Mouse (Mus musculus) lung, adult 2 months (tissue): ENCODE results near the gene Klhdc10. TPM values are rescaled to one million over a fixed set of nuclear protein-coding genes. Genes with fewer than 3 reads are reported as not detected.
"Not testable (repeated sequence)": the region's sequence is repeated elsewhere in the genome, so short reads cannot be mapped to it uniquely, and the experiment has no call there.

Experiments used
- DNase-seq: peaks from one replicate; pipeline ENCODE4 v3.0.0; 2022
- H3K4me1 ChIP-seq: fragments of 200-500 bp; 2 replicates; pipeline ENCODE4 v1.6.1; 2011; ENCODE audit warnings: low read length; ENCODE audit not compliant: control insufficient read depth, insufficient read depth
- H3K4me3 ChIP-seq: fragments of 200-500 bp; replicated peaks from 2 replicates; pipeline ENCODE3; 2011; ENCODE audit warnings: low read depth, mild to moderate bottlenecking, control low read depth, low read length; ENCODE audit errors: extremely low read depth
- CTCF ChIP-seq: fragments of 200-500 bp; IDR thresholded peaks from 2 replicates; pipeline ENCODE4 v1.5.1; 2011; ENCODE audit warnings: mild to moderate bottlenecking, low read length, control low read depth; ENCODE audit not compliant: insufficient read depth
- POLR2A ChIP-seq: fragments of 200-500 bp; IDR thresholded peaks from 2 replicates; pipeline ENCODE4 v1.6.1; 2011; ENCODE audit warnings: low read depth, mild to moderate bottlenecking, control low read depth, low read length, borderline replicate concordance; ENCODE audit errors: extremely low read depth
- WGBS: fragments of 180-500 bp; shearing (Covaris S2); methylation state at CpG from one replicate; pipeline ENCODE4 v1.1.7; 2018; 5-methylcytosine and 5-hydroxymethylcytosine counted together
- polyA plus RNA-seq: library from polyadenylated mRNA; depleted of rRNA; stranded (reverse); fragments of >200 nt; gene quantifications from 2 replicates; pipeline ENCODE4 v1.2.3, GENCODE M21; 2012

The Klhdc10 gene
- polyA plus RNA-seq, 1 experiment, result 17.8 TPM

DNA sequence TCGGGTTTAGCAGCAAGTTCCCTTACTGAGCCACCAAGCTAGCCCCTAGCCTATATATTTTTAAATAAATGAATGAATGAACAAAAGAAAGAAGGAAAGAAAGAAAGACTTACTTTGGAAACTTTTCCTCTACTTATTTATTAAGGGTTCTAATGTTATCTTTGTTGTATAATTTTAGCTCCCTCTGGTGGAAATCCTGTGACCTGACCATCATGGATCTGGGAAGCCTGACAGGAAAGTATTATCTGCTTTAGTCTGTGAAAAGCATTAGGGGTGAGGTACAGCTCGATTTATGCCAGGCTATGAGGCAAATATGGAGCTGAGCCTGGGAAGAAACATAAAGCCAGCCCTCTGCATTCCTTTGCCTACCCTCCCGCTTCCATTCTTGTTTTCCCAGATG is 32.4 kb upstream of the Klhdc10 start:
- Histone ChIP-seq H3K4me3 (no peak overlapping the region), H3K4me1 (no peaks in the 10 kb centered on the region; the same call in 1 of the 2 replicates)
- no peak for TF ChIP-seq CTCF
- TF ChIP-seq POLR2A, result no peak
- no peak for DNase-seq
- 77% methylated on average over 3 of the region's 3 CpGs for WGBS

DNA sequence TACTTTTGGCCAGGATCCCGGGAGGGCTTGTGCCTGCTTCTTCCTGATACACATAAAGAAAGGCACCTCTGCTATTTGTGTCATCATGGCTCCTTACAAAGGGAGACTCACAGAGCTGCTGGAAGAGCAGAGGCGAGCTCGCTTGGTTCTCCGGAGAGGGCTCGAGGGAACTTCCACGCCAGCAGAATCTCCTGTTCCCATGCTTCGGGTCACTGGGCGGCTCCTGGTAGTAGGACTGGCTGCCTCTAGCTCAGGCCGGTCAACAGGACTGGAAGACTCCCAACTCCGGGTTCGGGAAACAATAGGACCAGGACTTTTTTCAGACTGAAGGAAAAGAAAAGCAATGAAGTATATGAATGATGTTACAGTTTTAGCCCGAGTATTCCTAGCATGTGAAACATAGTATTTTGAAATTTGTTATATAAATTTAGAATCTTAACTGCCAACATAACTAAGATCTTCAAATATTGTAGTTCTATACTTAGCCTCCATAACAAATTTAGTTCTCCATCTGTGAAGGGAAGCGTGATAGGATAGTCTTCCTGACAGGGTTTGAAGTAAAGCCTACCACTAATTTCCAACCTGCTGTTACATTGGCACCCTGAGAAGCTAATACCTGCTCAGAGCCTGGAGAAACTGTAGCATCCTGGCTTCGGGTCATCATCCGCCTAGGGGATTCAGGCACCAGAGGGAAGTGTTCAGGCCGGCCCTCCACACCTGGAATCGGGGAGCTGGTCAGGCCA is 28.9 kb upstream of the Klhdc10 start:
- no peak for TF ChIP-seq CTCF
- no peak for TF ChIP-seq POLR2A
- WGBS, result 86% methylated on average over 17 of the region's 17 CpGs
- H3K4me3 ChIP-seq, result no peak overlapping the region
- H3K4me1 ChIP-seq, result peaks cover 8% of the 10 kb centered on the region
- DNase-seq, result no peak

DNA sequence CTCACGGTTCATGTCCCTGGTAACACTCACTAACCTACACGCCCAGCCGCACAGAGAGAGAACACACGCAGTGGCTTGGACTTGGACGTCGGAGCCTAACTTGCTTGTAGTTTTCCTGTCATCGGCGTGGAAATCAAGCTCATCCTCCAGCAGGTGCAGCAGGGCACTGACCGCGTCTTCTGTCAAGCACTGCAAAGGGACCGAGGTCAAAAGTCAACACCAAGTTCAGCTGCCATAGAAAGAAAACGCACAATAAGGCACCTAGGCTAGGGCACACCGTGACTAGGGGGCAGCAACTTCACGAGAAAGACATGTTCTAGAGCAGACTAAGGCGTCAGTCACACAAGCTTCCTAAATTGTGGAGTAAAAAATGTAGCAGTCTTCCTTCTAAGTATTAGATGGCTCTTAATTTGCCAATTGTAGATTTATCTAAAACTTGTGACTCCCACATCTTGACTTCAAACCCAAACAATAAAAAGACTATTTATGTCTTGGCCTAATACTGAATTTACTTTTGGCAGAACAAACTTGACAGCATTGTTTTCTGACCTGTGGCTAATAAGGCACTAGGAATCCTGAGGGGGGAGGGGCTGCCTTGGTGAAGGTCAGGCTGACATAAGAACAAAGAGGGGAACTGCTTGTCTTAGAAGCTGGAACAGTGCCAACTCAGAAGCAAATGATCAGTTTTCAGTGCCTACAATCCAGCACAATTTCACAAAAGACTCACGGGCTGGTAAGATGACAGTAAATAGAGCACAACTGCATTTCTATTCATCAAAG is 26.7 kb upstream of the Klhdc10 start:
- TF ChIP-seq CTCF (no peak), POLR2A (no peak)
- no peak for DNase-seq

DNA sequence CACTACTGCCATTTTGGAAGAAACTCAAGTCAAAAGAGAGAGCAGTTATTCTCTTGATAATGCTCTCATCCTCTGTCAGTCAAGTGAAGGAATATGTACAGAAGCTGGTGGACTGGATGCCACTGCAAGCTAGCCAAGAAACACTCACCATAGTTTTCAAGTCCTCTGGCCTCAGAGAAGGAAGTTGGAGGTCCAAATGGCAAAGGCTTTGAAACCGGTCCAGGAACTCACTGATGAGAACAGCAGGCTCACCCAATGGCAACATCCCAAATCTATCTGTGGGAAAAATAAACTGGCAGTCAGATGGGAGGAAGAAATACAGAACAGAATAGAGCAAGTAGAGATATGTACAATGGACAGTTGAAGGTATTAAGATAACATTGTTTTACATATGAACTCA is 25.9 kb upstream of the Klhdc10 start:
- no peak for DNase-seq
- 38% methylated on average over 1 of the region's 1 CpGs for WGBS
- Histone ChIP-seq H3K4me1 (peaks cover 8% of the 10 kb centered on the region), H3K4me3 (no peak overlapping the region)
- TF ChIP-seq CTCF (no peak), POLR2A (no peak)

More for the DNA sequence above, 26.7 kb upstream of the Klhdc10 start:
- H3K4me1 ChIP-seq, result peaks cover 8% of the 10 kb centered on the region
- 67% methylated on average over 16 of the region's 16 CpGs for WGBS
- no peak overlapping the region for H3K4me3 ChIP-seq

DNA sequence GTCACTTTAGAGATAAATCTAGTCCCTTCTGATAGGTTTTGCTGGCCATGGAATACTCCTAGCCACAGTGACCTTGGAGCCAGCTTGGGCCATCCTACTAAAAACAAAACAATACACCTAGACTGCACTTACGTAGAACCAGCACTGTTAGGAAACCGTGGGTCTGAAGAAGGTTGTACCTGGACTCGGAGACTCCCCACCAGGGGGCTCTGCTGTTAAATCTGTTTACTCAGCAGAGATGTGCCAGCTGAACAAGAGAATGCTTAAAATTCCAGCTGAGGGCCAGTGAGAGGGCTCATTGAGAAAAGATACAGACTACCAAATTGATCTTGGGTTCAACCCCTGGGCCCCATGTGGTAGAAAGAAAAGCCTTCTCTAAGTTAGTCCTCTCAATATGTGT is 20.6 kb upstream of the Klhdc10 start:
- Histone ChIP-seq H3K4me1 (peaks cover 5% of the 10 kb centered on the region), H3K4me3 (no peak overlapping the region)
- WGBS, result 65% methylated on average over 3 of the region's 3 CpGs
- TF ChIP-seq POLR2A (no peak), CTCF (no peak)
- no peak for DNase-seq

DNA sequence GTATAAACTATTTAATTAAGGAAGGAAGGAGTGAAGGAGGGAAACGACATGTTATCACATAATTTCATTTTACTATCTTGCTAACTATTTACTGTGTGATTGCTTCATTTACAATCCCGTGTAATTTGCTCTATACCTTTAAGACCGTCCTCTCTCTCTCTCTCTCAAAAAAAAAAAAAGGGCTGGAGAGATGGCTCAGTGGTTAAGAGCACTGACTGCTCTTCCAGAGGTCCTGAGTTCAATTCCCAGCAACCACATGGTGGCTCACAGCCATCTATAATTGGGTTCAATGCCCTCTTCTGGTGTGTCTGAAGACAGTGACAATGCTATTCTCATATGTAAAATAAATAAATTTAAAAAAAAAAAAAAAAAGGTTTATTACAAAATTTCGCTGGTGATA is 11.4 kb upstream of the Klhdc10 start:
- 19% methylated on average over 4 of the region's 4 CpGs for WGBS
- not testable (repeated sequence) for DNase-seq

DNA sequence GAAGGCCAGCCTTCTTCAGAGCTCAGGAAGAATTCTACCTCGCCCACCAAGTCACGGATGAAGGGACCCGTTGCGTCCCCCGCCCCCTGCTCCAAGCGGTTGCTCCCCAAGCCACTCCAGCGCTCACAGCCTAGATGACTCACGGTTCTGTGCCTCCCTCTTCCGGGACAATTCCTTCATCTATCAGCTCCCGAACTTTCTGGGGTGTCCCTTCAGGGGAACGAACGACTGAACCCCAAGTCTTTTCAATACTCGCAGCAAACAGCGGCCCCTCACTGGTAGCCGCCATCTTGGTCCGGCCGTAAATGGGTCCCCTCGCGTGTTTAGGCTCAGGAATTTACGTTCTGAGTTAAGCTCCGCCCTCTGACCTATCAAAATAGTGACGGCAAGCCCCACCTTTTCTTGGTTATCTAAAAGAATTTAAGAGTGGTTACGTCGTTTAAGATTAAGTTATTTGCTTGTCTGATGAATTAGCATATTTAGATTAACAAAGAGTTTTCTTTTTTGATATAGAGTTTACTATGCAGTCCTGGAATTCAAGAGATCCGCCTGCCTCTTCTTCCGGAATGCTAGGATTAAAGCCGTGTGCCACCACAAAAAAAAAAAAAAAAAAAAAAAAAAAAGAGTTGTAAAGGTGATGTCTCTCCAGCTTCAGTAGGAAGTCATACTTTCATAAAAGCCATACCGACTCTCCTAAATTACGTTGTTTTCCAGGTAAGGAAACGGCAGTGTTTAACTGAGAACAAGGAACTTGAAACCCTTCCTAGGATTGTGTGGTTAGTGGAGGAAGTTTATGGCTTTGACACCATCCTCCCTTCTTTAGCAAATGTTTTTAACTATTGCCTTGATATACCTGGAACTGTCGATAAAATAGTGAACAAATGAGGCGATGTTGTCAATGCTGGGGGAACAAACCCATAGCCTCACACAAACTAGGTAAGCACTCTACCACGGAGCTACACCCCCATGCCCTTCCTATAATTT is 10.7 kb upstream of the Klhdc10 start, which contains the start of gene Zc3hc1:
Gene Zc3hc1, minus strand, starts transcription at position 315 of the 984 bp plus-strand sequence.
- Histone ChIP-seq H3K4me1 (no peaks in the 10 kb centered on the region), H3K4me3 (peak within 1 kb of the TSS; percentile 100)
- peak; percentile 86 for TF ChIP-seq POLR2A
- TF ChIP-seq CTCF, result no peak
- peak; percentile 70 for DNase-seq
- 13% methylated on average over 33 of the region's 33 CpGs for WGBS

More for the DNA sequence above, 11.4 kb upstream of the Klhdc10 start:
- H3K4me3 ChIP-seq, result peak overlapping the region; percentile 100
- H3K4me1 ChIP-seq, result not testable (repeated sequence)

DNA sequence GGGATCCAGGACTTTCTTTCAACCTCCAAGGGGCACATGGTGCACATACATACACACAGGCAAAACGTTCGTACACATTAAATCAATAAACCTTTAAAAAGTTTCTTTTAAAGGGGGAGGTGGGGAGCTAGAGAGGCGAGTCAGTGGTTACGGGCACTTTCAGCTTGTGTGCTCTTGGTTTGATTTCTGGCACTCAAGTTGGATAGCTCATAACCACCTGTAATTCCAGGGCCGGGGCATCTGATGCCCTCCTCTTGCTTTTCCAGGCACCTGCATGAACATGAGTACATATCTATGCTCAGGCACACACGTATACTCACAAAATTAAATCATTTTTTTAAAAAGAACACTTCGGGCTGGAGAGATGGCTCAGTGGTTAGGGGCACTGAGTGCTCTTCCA is 9.7 kb upstream of the Klhdc10 start:
- H3K4me3 ChIP-seq, result no peak overlapping the region
- H3K4me1 ChIP-seq, result no peaks in the 10 kb centered on the region
- no peak for TF ChIP-seq CTCF
- no peak for TF ChIP-seq POLR2A
- WGBS, result 86% methylated on average over 7 of the region's 7 CpGs
- no peak for DNase-seq

DNA sequence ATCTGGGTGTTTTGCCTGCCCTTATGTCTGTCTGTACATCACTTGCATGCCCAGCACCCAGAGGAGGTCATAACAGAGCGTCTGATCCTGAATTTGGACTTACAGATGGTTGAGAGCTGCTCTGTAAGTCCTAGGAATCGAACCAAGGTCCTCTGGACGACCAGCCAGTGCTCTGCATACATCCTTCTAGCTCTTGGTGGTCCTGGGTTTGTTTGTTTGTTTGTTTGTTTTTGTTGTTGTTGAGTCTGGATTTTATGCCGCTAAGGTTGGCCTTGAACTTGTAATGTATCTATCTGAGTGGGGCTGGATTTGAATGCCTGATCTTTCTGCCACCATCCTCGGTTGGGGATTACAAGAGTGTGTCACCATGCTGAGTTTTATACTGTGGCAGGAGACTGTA is 1.5 kb upstream of the Klhdc10 start:
- WGBS, result 76% methylated on average over 5 of the region's 5 CpGs
- Histone ChIP-seq H3K4me1 (peaks cover 2% of the 10 kb centered on the region), H3K4me3 (no peak overlapping the region)
- DNase-seq, result no peak
- TF ChIP-seq CTCF (no peak), POLR2A (no peak)
